Mouse (Mus musculus): ENCODE measurements around the gene Ago4. TPM values are rescaled to one million over a fixed set of nuclear protein-coding genes. Genes with fewer than 3 reads are reported as not detected.

The Ago4 gene
- polyA plus RNA-seq, 1 experiment from 2014 or later: 0.23 TPM

- ATAC-seq: no peak
- Histone ChIP-seq H3K27ac (no peak overlapping the region), H3K4me1 (no peaks in the 10 kb centered on the region), H3K27me3 (replicated peaks) (no peaks in the 10 kb centered on the region), H3K4me3 (no peak overlapping the region), H3K9ac (no peak overlapping the region), H3K9me3 (replicated peaks) (no peaks in the 10 kb centered on the region), H3K36me3 (no peaks in the 10 kb centered on the region), H3K4me2 (no peak overlapping the region)
- 69% methylated on average over 5 of the region's 5 CpGs for WGBS (ENCODE audit: insufficient replicate concordance)
Observed at GRCm38 (mm10) chr4:126491977-126492376, 41.3 kb downstream of the Ago4 start.

- H3K4me1 ChIP-seq: no peaks in the 10 kb centered on the region
- H3K4me3 ChIP-seq: no peak overlapping the region
- H3K36me3 ChIP-seq: no peaks in the 10 kb centered on the region
- no peak overlapping the region for H3K4me2 ChIP-seq
- no peak for ATAC-seq
- WGBS (ENCODE audit: insufficient replicate concordance): 69% methylated on average over 12 of the region's 12 CpGs
- no peaks in the 10 kb centered on the region for H3K27me3 ChIP-seq (replicated peaks)
- H3K27ac ChIP-seq: no peak overlapping the region
- H3K9me3 ChIP-seq (replicated peaks): no peaks in the 10 kb centered on the region
- H3K9ac ChIP-seq: no peak overlapping the region
Observed at GRCm38 (mm10) chr4:126490726-126491125, 42.5 kb downstream of the Ago4 start.

GRCm38 (mm10) chr4:126489811-126490210 lies 43.5 kb downstream of the Ago4 start:
- Histone ChIP-seq H3K4me1 (no peaks in the 10 kb centered on the region), H3K4me3 (no peak overlapping the region), H3K9me3 (replicated peaks) (no peaks in the 10 kb centered on the region), H3K27me3 (replicated peaks) (no peaks in the 10 kb centered on the region), H3K4me2 (no peak overlapping the region), H3K9ac (no peak overlapping the region), H3K36me3 (no peaks in the 10 kb centered on the region), H3K27ac (no peak overlapping the region)
- 62% methylated on average over 5 of the region's 5 CpGs for WGBS (ENCODE audit: insufficient replicate concordance)
- ATAC-seq: no peak

GRCm38 (mm10) chr4:126486217-126486616 lies 47.1 kb downstream of the Ago4 start:
- no peak overlapping the region for H3K4me2 ChIP-seq
- 63% methylated on average over 1 of the region's 1 CpGs for WGBS (ENCODE audit: insufficient replicate concordance)
- no peak overlapping the region for H3K4me3 ChIP-seq
- no peaks in the 10 kb centered on the region for H3K9me3 ChIP-seq (replicated peaks)
- H3K9ac ChIP-seq: no peak overlapping the region
- ATAC-seq: no peak
- no peaks in the 10 kb centered on the region for H3K36me3 ChIP-seq
- no peaks in the 10 kb centered on the region for H3K27me3 ChIP-seq (replicated peaks)
- no peaks in the 10 kb centered on the region for H3K4me1 ChIP-seq
- H3K27ac ChIP-seq: no peak overlapping the region

- Histone ChIP-seq H3K36me3 (no peaks in the 10 kb centered on the region), H3K27ac (no peak overlapping the region), H3K27me3 (replicated peaks) (no peaks in the 10 kb centered on the region), H3K4me3 (no peak overlapping the region), H3K4me1 (no peaks in the 10 kb centered on the region), H3K4me2 (no peak overlapping the region), H3K9ac (no peak overlapping the region), H3K9me3 (replicated peaks) (no peaks in the 10 kb centered on the region)
- 36% methylated on average over 2 of the region's 2 CpGs for WGBS (ENCODE audit: insufficient replicate concordance)
- no peak for ATAC-seq
Observed at GRCm38 (mm10) chr4:126485065-126485464, 48.2 kb downstream of the Ago4 start.

- H3K4me1 ChIP-seq: no peaks in the 10 kb centered on the region
- WGBS (ENCODE audit: insufficient replicate concordance): 72% methylated on average over 3 of the region's 3 CpGs
- H3K27ac ChIP-seq: no peak overlapping the region
- H3K9ac ChIP-seq: no peak overlapping the region
- H3K36me3 ChIP-seq: no peaks in the 10 kb centered on the region
- no peak for ATAC-seq
- H3K9me3 ChIP-seq (replicated peaks): no peaks in the 10 kb centered on the region
- H3K4me3 ChIP-seq: no peak overlapping the region
- no peaks in the 10 kb centered on the region for H3K27me3 ChIP-seq (replicated peaks)
- H3K4me2 ChIP-seq: no peak overlapping the region
Observed at GRCm38 (mm10) chr4:126483874-126484273, 49.4 kb downstream of the Ago4 start.

- Histone ChIP-seq H3K9ac (no peak overlapping the region), H3K4me2 (no peak overlapping the region), H3K9me3 (replicated peaks) (no peaks in the 10 kb centered on the region), H3K27me3 (replicated peaks) (no peaks in the 10 kb centered on the region), H3K36me3 (no peaks in the 10 kb centered on the region), H3K4me1 (no peaks in the 10 kb centered on the region), H3K4me3 (no peak overlapping the region), H3K27ac (no peak overlapping the region)
- WGBS (ENCODE audit: insufficient replicate concordance): 60% methylated on average over 12 of the region's 12 CpGs
- no peak for ATAC-seq
Observed at GRCm38 (mm10) chr4:126482951-126483350, 50.3 kb downstream of the Ago4 start.

- H3K27ac ChIP-seq: no peak overlapping the region
- no peaks in the 10 kb centered on the region for H3K4me1 ChIP-seq
- H3K9me3 ChIP-seq (replicated peaks): no peaks in the 10 kb centered on the region
- H3K9ac ChIP-seq: no peak overlapping the region
- H3K4me3 ChIP-seq: no peak overlapping the region
- H3K4me2 ChIP-seq: no peak overlapping the region
- ATAC-seq: no peak
- no peaks in the 10 kb centered on the region for H3K27me3 ChIP-seq (replicated peaks)
- WGBS (ENCODE audit: insufficient replicate concordance): 71% methylated on average over 5 of the region's 5 CpGs
- H3K36me3 ChIP-seq: no peaks in the 10 kb centered on the region
Observed at GRCm38 (mm10) chr4:126481461-126481860, 51.8 kb downstream of the Ago4 start.

- Histone ChIP-seq H3K27me3 (replicated peaks) (no peaks in the 10 kb centered on the region), H3K36me3 (no peaks in the 10 kb centered on the region)
- WGBS (ENCODE audit: insufficient replicate concordance): 44% methylated on average over 3 of the region's 3 CpGs
Observed at GRCm38 (mm10) chr4:126480288-126480687, 53.0 kb downstream of the Ago4 start.

GRCm38 (mm10) chr4:126473031-126473430 lies 60.2 kb downstream of the Ago4 start:
- WGBS (ENCODE audit: insufficient replicate concordance): 37% methylated on average over 5 of the region's 5 CpGs
- no peaks in the 10 kb centered on the region for H3K36me3 ChIP-seq
- ATAC-seq: no peak

More at GRCm38 (mm10) chr4:126480288-126480687, 53.0 kb downstream of the Ago4 start:
- H3K9me3 ChIP-seq (replicated peaks): no peaks in the 10 kb centered on the region
- ATAC-seq: no peak
- no peak overlapping the region for H3K4me2 ChIP-seq
- H3K4me1 ChIP-seq: no peaks in the 10 kb centered on the region
- H3K4me3 ChIP-seq: no peak overlapping the region
- H3K9ac ChIP-seq: no peak overlapping the region
- H3K27ac ChIP-seq: no peak overlapping the region

GRCm38 (mm10) chr4:126469334-126469733 lies 63.9 kb downstream of the Ago4 start:
- Histone ChIP-seq H3K9ac (no peak overlapping the region; the same call in 1 of the 2 replicates), H3K4me1 (peaks cover 50% of the 10 kb centered on the region), H3K4me3 (no peak overlapping the region), H3K27ac (no peak overlapping the region), H3K36me3 (no peaks in the 10 kb centered on the region), H3K4me2 (peak overlapping the region; percentile 95), H3K9me3 (replicated peaks) (no peaks in the 10 kb centered on the region), H3K27me3 (replicated peaks) (no peaks in the 10 kb centered on the region)
- no peak for ATAC-seq
- 45% methylated on average over 1 of the region's 1 CpGs for WGBS (ENCODE audit: insufficient replicate concordance)

More at GRCm38 (mm10) chr4:126473031-126473430, 60.2 kb downstream of the Ago4 start:
- Histone ChIP-seq H3K4me1 (peaks cover 14% of the 10 kb centered on the region), H3K27ac (no peak overlapping the region), H3K4me2 (no peak overlapping the region), H3K9me3 (replicated peaks) (no peaks in the 10 kb centered on the region), H3K27me3 (replicated peaks) (no peaks in the 10 kb centered on the region), H3K9ac (no peak overlapping the region), H3K4me3 (no peak overlapping the region)

GRCm38 (mm10) chr4:126468925-126469324 lies 64.3 kb downstream of the Ago4 start:
- Histone ChIP-seq H3K4me2 (peak overlapping the region; percentile 95), H3K9me3 (replicated peaks) (no peaks in the 10 kb centered on the region), H3K4me3 (peak overlapping the region; percentile 83), H3K36me3 (no peaks in the 10 kb centered on the region), H3K4me1 (peaks cover 54% of the 10 kb centered on the region), H3K27ac (peak overlapping the region; percentile 84), H3K9ac (peak overlapping the region; percentile 87), H3K27me3 (replicated peaks) (no peaks in the 10 kb centered on the region)
- WGBS (ENCODE audit: insufficient replicate concordance): 3% methylated on average over 8 of the region's 8 CpGs
- ATAC-seq: no peak

- under 1% methylated on average over 55 of the region's 55 CpGs for WGBS (ENCODE audit: insufficient replicate concordance)
- peak within 1 kb of the TSS; percentile 87 for H3K9ac ChIP-seq
- H3K4me3 ChIP-seq: peak within 1 kb of the TSS; percentile 83
- H3K4me1 ChIP-seq: peaks cover 54% of the 10 kb centered on the region
- no peaks in the 10 kb centered on the region for H3K27me3 ChIP-seq (replicated peaks)
- no peaks in the 10 kb centered on the region for H3K9me3 ChIP-seq (replicated peaks)
- peak; percentile 87 for ATAC-seq
- no peaks in the 10 kb centered on the region for H3K36me3 ChIP-seq
- H3K27ac ChIP-seq: peak within 1 kb of the TSS; percentile 84
- H3K4me2 ChIP-seq: peak within 1 kb of the TSS; percentile 95
Observed at GRCm38 (mm10) chr4:126468285-126468901, 64.9 kb downstream of the Ago4 start, which contains the start of gene Ago1. Gene Ago1 (minus strand): TSS chr4:126468583.

Measured in liver, embryonic 12.5 days (tissue).